13 mouse cellular contexts compared by ENCODE assay signal in genomic region chr12:15222497-15223170, GRCm38 (mm10).
A peak's percentile ranks its signal among the peaks of the same experiment; 100 is the strongest.
DNase-seq lines count a peak whose midpoint lies in the region; ATAC-seq and TF ChIP-seq lines count a peak whose summit lies in the region.
"Had no signal": no experiment of that assay in that cellular context is flagged by ENCODE, and none has a peak within 500 bp of the region (broad histone marks: within the 10 kb centered on the region; RNA-seq: fewer than 3 reads in every experiment).

No protein-coding gene starts in this region.

- H3K27ac ChIP-seq in lung, embryonic 14.5 days (ENCODE audit: low read depth): no peak overlapping the region
- no peak overlapping the region for H3K27ac ChIP-seq in hindbrain, embryonic 15.5 days (replicated peaks)
- H3K27ac ChIP-seq in neural tube, embryonic 15.5 days (replicated peaks): no peak overlapping the region
- no peak overlapping the region for H3K27ac ChIP-seq in liver, embryonic 11.5 days (ENCODE audit: low read depth, low read length)
- H3K27ac ChIP-seq: macrophage had no signal

- 82% methylated on average over 5 of the region's 5 CpGs for WGBS in lung, embryonic 14.5 days
- 68% methylated on average over 5 of the region's 5 CpGs for WGBS in hindbrain, embryonic 15.5 days
- 64% methylated on average over 5 of the region's 5 CpGs for WGBS in neural tube, embryonic 15.5 days
- 84% methylated on average over 5 of the region's 5 CpGs for WGBS in liver, embryonic 11.5 days

- H3K36me3 ChIP-seq in lung, embryonic 14.5 days (ENCODE audit: insufficient read depth): no peaks in the 10 kb centered on the region
- H3K36me3 ChIP-seq in hindbrain, embryonic 15.5 days: no peaks in the 10 kb centered on the region
- no peaks in the 10 kb centered on the region for H3K36me3 ChIP-seq in neural tube, embryonic 15.5 days
- no peaks in the 10 kb centered on the region for H3K36me3 ChIP-seq in liver, embryonic 11.5 days (ENCODE audit: control insufficient read depth, insufficient read depth, low read length)
- H3K36me3 ChIP-seq: heart, embryonic 12.5 days had no signal

- H3K4me3 ChIP-seq in lung, embryonic 14.5 days (ENCODE audit: low read depth, low read length): no peak overlapping the region
- no peak overlapping the region for H3K4me3 ChIP-seq in hindbrain, embryonic 15.5 days
- no peak overlapping the region for H3K4me3 ChIP-seq in neural tube, embryonic 15.5 days (replicated peaks)
- no peak overlapping the region for H3K4me3 ChIP-seq in liver, embryonic 11.5 days (ENCODE audit: low read depth, low read length)
- H3K4me3 ChIP-seq: heart, embryonic 12.5 days had no signal

- TF ChIP-seq CTCF in lung, embryonic 14.5 days (IDR thresholded peaks at IDR 0.05; ENCODE audit: low read depth): no peak

- H3K9me3 ChIP-seq in lung, embryonic 14.5 days (ENCODE audit: low read depth, low read length): no peaks in the 10 kb centered on the region
- no peaks in the 10 kb centered on the region for H3K9me3 ChIP-seq in hindbrain, embryonic 15.5 days
- H3K9me3 ChIP-seq in neural tube, embryonic 15.5 days (replicated peaks): no peaks in the 10 kb centered on the region
- H3K9me3 ChIP-seq in liver, embryonic 11.5 days (ENCODE audit: control insufficient read depth, low read length): no peaks in the 10 kb centered on the region
- H3K9me3 ChIP-seq: heart, embryonic 12.5 days had no signal

- H3K4me1 ChIP-seq in lung, embryonic 14.5 days (ENCODE audit: insufficient read depth): no peaks in the 10 kb centered on the region
- peaks cover 4% of the 10 kb centered on the region; the same call in 1 of the 2 replicates for H3K4me1 ChIP-seq in hindbrain, embryonic 15.5 days (replicated peaks)
- H3K4me1 ChIP-seq in neural tube, embryonic 15.5 days: peaks cover 3% of the 10 kb centered on the region; the same call in 1 of the 2 replicates
- H3K4me1 ChIP-seq in liver, embryonic 11.5 days (replicated peaks; ENCODE audit: control insufficient read depth, insufficient read depth, low read length): no peaks in the 10 kb centered on the region
- H3K4me1 ChIP-seq: heart, embryonic 12.5 days had no signal

- peak; percentile 46 to 53 for DNase-seq in cerebellum, postnatal 10 days
- DNase-seq in cerebellum, adult 11-12 months: no peak
- peak; percentile 37 for DNase-seq in lung, embryonic 14.5 days
- no peak for DNase-seq in lung, postnatal 14 days
- DNase-seq in testis, postnatal 10 days (ENCODE audit: low spot score): no peak
- DNase-seq in liver, embryonic 11.5 days (ENCODE audit: low spot score): no peak
- DNase-seq: adrenal gland, postnatal 25 days; gastrocnemius, postnatal 14 days; kidney, postnatal 10 days had no signal

- H3K4me2 ChIP-seq in lung, embryonic 14.5 days: no peak overlapping the region
- no peak overlapping the region for H3K4me2 ChIP-seq in hindbrain, embryonic 15.5 days
- H3K4me2 ChIP-seq in neural tube, embryonic 15.5 days: no peak overlapping the region
- H3K4me2 ChIP-seq in liver, embryonic 11.5 days: no peak overlapping the region
- H3K4me2 ChIP-seq: heart, embryonic 12.5 days had no signal

- peak; percentile 56; the same call in 1 of the 2 replicates for ATAC-seq in lung, embryonic 14.5 days (ENCODE audit: insufficient read depth)
- peak; percentile 77; the same call in 1 of the 2 replicates for ATAC-seq in hindbrain, embryonic 15.5 days (ENCODE audit: low FRiP score, low read depth)
- ATAC-seq in neural tube, embryonic 15.5 days (ENCODE audit: low FRiP score): peak; percentile 67
- no peak for ATAC-seq in liver, embryonic 11.5 days (replicated peaks; ENCODE audit: low FRiP score)

- no peak overlapping the region for H3K9ac ChIP-seq in lung, embryonic 14.5 days
- no peak overlapping the region for H3K9ac ChIP-seq in hindbrain, embryonic 15.5 days
- no peak overlapping the region for H3K9ac ChIP-seq in neural tube, embryonic 15.5 days (replicated peaks)
- no peak overlapping the region for H3K9ac ChIP-seq in liver, embryonic 11.5 days (ENCODE audit: low read depth, low read length)
- H3K9ac ChIP-seq: heart, embryonic 12.5 days had no signal

- no peaks in the 10 kb centered on the region for H3K27me3 ChIP-seq in lung, embryonic 14.5 days (ENCODE audit: insufficient read depth, low read length)
- H3K27me3 ChIP-seq in hindbrain, embryonic 15.5 days: no peaks in the 10 kb centered on the region
- no peaks in the 10 kb centered on the region for H3K27me3 ChIP-seq in neural tube, embryonic 15.5 days (replicated peaks)
- H3K27me3 ChIP-seq in liver, embryonic 11.5 days (replicated peaks; ENCODE audit: control insufficient read depth, insufficient read depth, low read length): no peaks in the 10 kb centered on the region
- H3K27me3 ChIP-seq: heart, embryonic 12.5 days had no signal

Comparison
In these comparisons a context has a peak if more than half of its experiments do, and no peak if none do; other contexts are left out.
1. DNase-seq: peak in cerebellum, postnatal 10 days (2 of 2) and lung, embryonic 14.5 days (single experiment); none in cerebellum, adult 11-12 months (single experiment), lung, postnatal 14 days (single experiment), testis, postnatal 10 days (single experiment) and liver, embryonic 11.5 days (single experiment).